ENCODE assay signal across 9 mouse cellular contexts in the genomic region with DNA sequence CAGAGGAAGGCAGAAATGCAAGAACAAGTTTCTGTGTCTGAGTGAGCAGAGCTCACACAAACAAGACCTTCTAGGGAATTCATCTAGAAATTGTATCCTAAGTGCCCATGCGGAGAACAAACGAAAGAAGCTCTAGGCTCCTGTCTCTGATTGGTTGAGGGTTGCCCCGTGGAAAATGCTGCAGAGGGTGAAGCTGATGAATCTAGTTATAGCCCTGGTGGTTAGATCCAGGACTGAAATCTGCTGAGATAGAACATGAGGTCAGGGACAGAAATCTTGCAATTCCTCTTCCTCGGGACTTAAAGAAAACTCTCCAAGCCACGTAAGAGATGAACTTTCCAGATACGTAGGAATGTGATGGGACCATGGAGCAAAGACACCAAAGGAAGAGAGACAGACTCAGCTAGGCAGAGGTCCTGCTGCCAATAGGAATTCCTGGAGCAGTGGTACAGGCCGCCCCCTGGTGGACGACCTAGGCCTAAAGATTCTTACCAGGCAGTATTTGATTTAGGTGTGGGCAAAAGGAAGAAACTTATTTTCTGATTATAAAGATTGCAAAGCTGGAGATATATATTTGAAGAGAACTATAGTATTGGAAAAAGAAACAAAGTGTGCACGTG. TPM values are rescaled to one million over a fixed set of nuclear protein-coding genes. Genes with fewer than 3 reads are reported as not detected.
DNase-seq lines count a peak whose midpoint lies in the region; TF ChIP-seq lines count a peak whose summit lies in the region.
"Had no signal": no experiment of that assay in that cellular context is flagged by ENCODE, and none has a peak within 500 bp of the region (broad histone marks: within the 10 kb centered on the region; RNA-seq: fewer than 3 reads in every experiment).

No protein-coding gene starts in this region.

- no peak overlapping the region for H3K27ac ChIP-seq in MEL (ENCODE audit: control insufficient read depth, low read depth, low read length)
- no peak overlapping the region for H3K27ac ChIP-seq in cerebellum, adult 2 months (ENCODE audit: insufficient read depth, low read length)
- H3K27ac ChIP-seq: hindbrain, embryonic 15.5 days had no signal

- TF ChIP-seq POLR2A in MEL (IDR thresholded peaks at IDR 0.05; ENCODE audit: control insufficient read depth in 1 of 2, insufficient read depth in 1 of 2, low read depth in 1 of 2, low read length in 2 of 2, poor library complexity in 1 of 2), result no peak
- no peak for TF ChIP-seq POLR2A in cerebellum, adult 2 months (IDR thresholded peaks at IDR 0.05; ENCODE audit: borderline replicate concordance, insufficient read depth, low read length)
- no peak for TF ChIP-seq POLR2A in lung, adult 2 months (IDR thresholded peaks at IDR 0.05; ENCODE audit: borderline replicate concordance, extremely low read depth, low read depth, low read length)

- peak; percentile 77 for TF ChIP-seq RAD21 in MEL (IDR thresholded peaks at IDR 0.05; ENCODE audit: low read depth, low read length)

- WGBS in cerebellum, adult 2 months, result 17% methylated on average over 9 of the region's 9 CpGs
- WGBS in lung, adult 2 months, result 14% methylated on average over 9 of the region's 9 CpGs

- H3K36me3 ChIP-seq in MEL (ENCODE audit: control insufficient read depth in 1 of 2, insufficient read depth in 2 of 2, low read length in 2 of 2), result peaks cover 0 to 2% of the 10 kb centered on the region in 2 experiments; a peak in 1 of 4 replicates
- H3K36me3 ChIP-seq: hindbrain, embryonic 15.5 days had no signal

- H3K4me1 ChIP-seq in MEL (ENCODE audit: control insufficient read depth in 1 of 2, insufficient read depth in 2 of 2, low read length in 2 of 2), result peaks cover 2 to 4% of the 10 kb centered on the region in 2 experiments; a peak in 2 of 4 replicates
- no peaks in the 10 kb centered on the region for H3K4me1 ChIP-seq in cerebellum, adult 2 months (ENCODE audit: control insufficient read depth, insufficient read depth, low read length)
- no peaks in the 10 kb centered on the region for H3K4me1 ChIP-seq in lung, adult 2 months (ENCODE audit: control insufficient read depth, insufficient read depth, low read length)

- H3K9ac ChIP-seq in MEL (ENCODE audit: control insufficient read depth, low read depth, low read length, poor library complexity, severe bottlenecking), result no peak overlapping the region
- H3K9ac ChIP-seq: hindbrain, embryonic 15.5 days had no signal

- no peak for TF ChIP-seq EP300 in MEL (IDR thresholded peaks at IDR 0.05; ENCODE audit: low read depth in 1 of 2, low read length in 2 of 2)

- DNase-seq in 3T3-L1 (ENCODE audit: low read depth, low spot score), result peak; percentile 86
- DNase-seq in MEL (ENCODE audit: low read depth, low spot score), result peak; percentile 70
- DNase-seq in cerebellum, adult 2 months, result peak; percentile 61 to 75
- peak; percentile 69 for DNase-seq in gastrocnemius, adult 18-20 months (ENCODE audit: low spot score)
- DNase-seq in kidney, postnatal 25 days, result peak; percentile 76 to 88
- peak; percentile 75 for DNase-seq in lung, adult 2 months
- peak; percentile 84 to 88 for DNase-seq in right cerebral cortex, adult 2 months (ENCODE audit: low spot score in 2 of 2)
- DNase-seq in urinary bladder, postnatal 10 days (ENCODE audit: low spot score), result peak; percentile 30

- no peak overlapping the region for H3K4me3 ChIP-seq in MEL (ENCODE audit: control insufficient read depth in 1 of 2, insufficient read depth in 1 of 2, low read depth in 2 of 2, low read length in 2 of 2)
- no peak overlapping the region for H3K4me3 ChIP-seq in cerebellum, adult 2 months (replicated peaks; ENCODE audit: insufficient read depth, low read depth, low read length)
- no peak overlapping the region for H3K4me3 ChIP-seq in lung, adult 2 months (replicated peaks; ENCODE audit: extremely low read depth, low read depth, low read length)
- H3K4me3 ChIP-seq: hindbrain, embryonic 15.5 days had no signal

- H3K9me3 ChIP-seq in MEL (replicated peaks; ENCODE audit: insufficient read depth, low read length), result no peaks in the 10 kb centered on the region
- H3K9me3 ChIP-seq: hindbrain, embryonic 15.5 days had no signal

- H3K27me3 ChIP-seq in MEL (ENCODE audit: control insufficient read depth in 1 of 2, insufficient read depth in 2 of 2, low read length in 2 of 2), result no peaks in the 10 kb centered on the region; a peak in 2 of 4 replicates
- H3K27me3 ChIP-seq in cerebellum, adult 2 months (ENCODE audit: control insufficient read depth, insufficient read depth, low read length), result no peaks in the 10 kb centered on the region
- H3K27me3 ChIP-seq: hindbrain, embryonic 15.5 days had no signal

- peak; percentile 77 to 92 (median 84) for TF ChIP-seq CTCF in MEL (IDR thresholded peaks at IDR 0.05 in 2 of 3, conservative IDR thresholded peaks at IDR 0.05 in 1 of 3; ENCODE audit: control insufficient read depth in 1 of 3, insufficient read depth in 1 of 3, low read depth in 2 of 3, low read length in 3 of 3, poor library complexity in 1 of 3, severe bottlenecking in 1 of 3)
- peak; percentile 75 for TF ChIP-seq CTCF in cerebellum, adult 2 months (IDR thresholded peaks at IDR 0.05; ENCODE audit: borderline replicate concordance, insufficient read depth, low read depth, low read length)
- TF ChIP-seq CTCF in lung, adult 2 months (IDR thresholded peaks at IDR 0.05; ENCODE audit: insufficient read depth, low read length), result peak; percentile 84

- no peaks in the 10 kb centered on the region for H3K79me2 ChIP-seq in MEL (ENCODE audit: control insufficient read depth, insufficient read depth, low read length, poor library complexity)

TF ChIP-seq in MEL, 35 proteins besides CTCF, POLR2A, EP300 and RAD21:
- peak; percentile 54 for TF ChIP-seq ZC3H11A (IDR thresholded peaks at IDR 0.05; ENCODE audit: low read depth, low read length)
- TF ChIP-seq ETS1 (IDR thresholded peaks at IDR 0.05; ENCODE audit: low read depth, low read length), result no peak
- no peak for TF ChIP-seq MXI1 (IDR thresholded peaks at IDR 0.05; ENCODE audit: low read depth, low read length)
- peak; percentile 83 for TF ChIP-seq SMC3 (IDR thresholded peaks at IDR 0.05; ENCODE audit: low read depth, low read length)

RNA-seq across cellular contexts. Expression of a gene that starts 2.8 kb away (rescaled TPM):
- total RNA-seq in MEL (2012; rRNA removed), result not detected in 2 replicates
- not detected for polyA plus RNA-seq in MEL (2012; ENCODE audit: insufficient read depth in 1 of 2, insufficient read length in 2 of 2, low read depth in 1 of 2, low replicate concordance in 2 of 2, missing spikeins in 1 of 2)
- not detected in 2 replicates for polyA plus RNA-seq in cerebellum, adult 2 months (2012; rRNA removed)
- total RNA-seq in gastrocnemius, adult 18-20 months (2021), result not detected
- polyA plus RNA-seq in lung, adult 2 months (2012; rRNA removed), result 0.97 TPM in 1 of 2 replicates, not detected in the other

RNA-seq across cellular contexts. Expression of a gene that starts 46.9 kb away (rescaled TPM):
- 78.6 and 92.8 TPM in 2 replicates for total RNA-seq in MEL (2012; rRNA removed)
- 10 to 100 TPM in 1 of 2 experiments, not detected in 1; 60.0 TPM for polyA plus RNA-seq in MEL (2012; ENCODE audit: insufficient read depth in 1 of 2, insufficient read length in 2 of 2, low read depth in 1 of 2, low replicate concordance in 2 of 2, missing spikeins in 1 of 2)
- 35.8 and 39.1 TPM in 2 replicates for polyA plus RNA-seq in cerebellum, adult 2 months (2012; rRNA removed)
- total RNA-seq in gastrocnemius, adult 18-20 months (2021), result 10 to 100 TPM; 33.3 to 36.5 TPM
- 6.5 and 9.2 TPM in 2 replicates for polyA plus RNA-seq in lung, adult 2 months (2012; rRNA removed)

Comparison
In these comparisons a context has a peak if more than half of its experiments do, and no peak if none do; other contexts are left out.
1. DNase-seq: peak in every context shown above with its lines; median percentile 86 in 3T3-L1; 86 in right cerebral cortex, adult 2 months; 82 in kidney, postnatal 25 days; 75 in lung, adult 2 months; 70 in MEL; 69 in gastrocnemius, adult 18-20 months; 68 in cerebellum, adult 2 months; 30 in urinary bladder, postnatal 10 days.